Mouse (Mus musculus) erythroblast, embryonic 14.5 days (primary cell): ENCODE results near the gene Sulf2.

ENCODE experiments used
- GATA1 ChIP-seq: IDR thresholded peaks from 2 replicates; pipeline ENCODE4 v1.6.1; 2012; ENCODE audit warnings: low read length, inconsistent platforms, mixed read lengths
- TAL1 ChIP-seq: IDR thresholded peaks from 3 replicates; pipeline ENCODE4 v1.6.1; 2012; ENCODE audit warnings: low read length, inconsistent platforms, mixed read lengths

DNA sequence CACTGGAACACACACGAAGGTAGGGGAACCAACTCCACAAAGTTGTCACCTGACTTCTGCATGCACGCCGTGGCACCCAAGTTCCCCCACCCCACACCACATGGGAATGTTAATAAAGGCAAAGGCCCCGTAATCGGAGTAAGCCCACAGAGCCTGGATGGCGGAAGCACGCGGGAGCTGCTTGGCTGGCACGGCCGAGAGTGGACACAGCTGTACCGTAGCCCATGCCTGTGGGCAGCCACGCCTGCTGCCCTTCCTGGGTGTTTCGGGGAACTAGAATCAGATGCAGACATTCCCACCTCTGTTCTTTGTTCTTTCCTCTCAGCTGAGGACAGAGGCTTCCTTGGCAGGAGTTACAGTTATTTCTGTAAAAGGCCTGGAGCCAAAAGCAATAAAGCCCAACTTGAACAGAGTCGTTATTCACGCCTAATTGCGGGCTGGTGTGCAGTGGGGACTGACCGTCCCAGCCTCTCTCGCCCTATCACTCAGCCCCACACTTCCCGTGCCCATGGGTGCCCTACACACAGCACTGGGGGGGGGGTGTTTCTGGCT is 12.8 kb downstream of the Sulf2 start:
- TF ChIP-seq GATA1 (no peak), TAL1 (no peak)
